Mouse (Mus musculus): ENCODE data around the gene Sorcs3. TPM values are rescaled to one million over a fixed set of nuclear protein-coding genes. Genes with fewer than 3 reads are reported as not detected.

Sorcs3 gene
- 10 to 100 TPM; 40.4 to 41.5 TPM for total RNA-seq (2021)

DNA sequence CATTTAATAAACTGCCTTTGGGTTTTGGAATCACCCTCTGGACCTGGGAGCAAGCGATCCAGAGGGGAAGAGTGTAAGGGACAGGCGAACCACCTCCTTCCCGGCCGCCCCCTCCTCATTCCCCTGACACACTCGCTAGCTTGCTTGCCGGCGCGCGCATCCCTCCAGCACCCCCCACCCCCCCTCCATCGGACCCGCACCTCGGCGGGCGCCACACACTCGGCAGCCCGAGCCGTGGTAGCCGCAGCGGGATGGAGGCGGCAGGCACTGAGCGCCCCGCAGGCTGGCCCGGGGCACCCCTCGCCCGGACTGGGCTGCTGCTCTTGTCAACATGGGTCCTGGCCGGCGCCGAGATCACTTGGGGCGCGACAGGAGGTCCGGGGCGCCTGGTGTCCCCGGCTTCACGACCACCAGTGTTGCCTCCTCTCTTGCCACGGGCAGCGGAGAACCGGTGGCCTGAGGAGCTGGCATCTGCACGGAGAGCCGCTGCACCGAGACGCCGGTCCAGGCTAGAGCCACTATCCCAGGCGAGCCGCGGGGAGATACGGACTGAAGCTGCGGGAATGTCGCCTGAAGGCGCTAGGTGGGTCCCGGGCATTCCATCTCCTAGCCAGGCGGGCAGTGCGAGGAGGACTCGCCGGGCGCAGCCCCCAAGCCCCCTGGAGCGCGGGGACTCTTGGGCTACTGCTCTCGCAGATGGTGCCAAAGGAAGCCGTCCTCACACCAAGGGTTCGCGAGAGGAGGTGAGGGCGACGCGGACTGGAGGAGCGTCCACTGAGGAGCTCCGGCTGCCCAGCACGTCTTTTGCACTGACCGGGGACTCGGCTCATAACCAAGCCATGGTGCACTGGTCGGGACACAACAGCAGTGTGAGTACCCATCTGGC lies at the start of gene Sorcs3:
Gene Sorcs3 (plus strand): TSS at position 97 of the 886 bp plus-strand sequence.
- DNase-seq (ENCODE audit: low spot score in 2 of 2) = peak; percentile 42 to 61
- intact Hi-C loops (cut with DNase I) = loop anchor here (2.0 to 10.0 kb wide), 3 partner anchors 163 to 221 kb away; no protein-coding TSS in a partner anchor

DNA sequence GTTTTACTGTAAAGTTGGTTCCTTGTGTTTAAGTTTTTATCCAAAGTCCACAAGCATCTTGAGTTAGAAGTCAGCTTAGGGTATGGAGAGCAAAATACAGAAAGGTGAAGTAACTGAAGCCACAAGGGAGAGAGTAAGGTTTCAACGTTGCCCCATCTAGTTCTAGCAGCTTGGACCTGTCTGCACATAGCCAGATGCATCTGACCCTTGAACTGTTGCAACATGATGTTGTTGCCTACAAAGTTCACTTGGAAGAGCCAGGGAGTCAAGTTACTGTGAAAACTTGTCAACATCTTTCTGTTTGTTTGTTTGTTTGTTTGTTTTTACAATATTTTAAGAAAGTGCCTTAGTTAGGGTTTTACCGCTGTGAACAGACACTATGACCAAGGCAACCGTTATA lies 40.5 kb upstream of the Sorcs3 start:
- no peak for DNase-seq (ENCODE audit: low spot score in 2 of 2)
- intact Hi-C loops (cut with DNase I) = no loop called here

DNA sequence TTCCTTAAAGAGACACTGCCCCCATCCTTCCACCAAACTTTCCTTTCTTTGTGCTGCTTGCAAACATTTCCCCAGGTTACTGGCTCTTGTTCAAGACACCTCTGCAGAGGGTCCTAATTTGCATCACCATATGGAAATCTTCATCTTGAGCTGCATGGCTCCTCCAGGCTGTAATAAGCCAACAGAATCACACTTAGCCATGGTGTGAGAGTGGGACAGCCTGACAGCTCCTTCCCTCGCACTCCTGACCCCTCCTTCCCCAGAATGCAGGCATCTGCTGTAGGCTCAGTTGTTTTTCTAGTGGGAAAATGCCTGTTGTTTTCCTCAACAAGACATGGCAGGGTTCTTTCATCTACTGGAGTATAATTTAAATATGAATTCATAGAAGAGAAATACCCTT lies 38.7 kb upstream of the Sorcs3 start:
- intact Hi-C loops (cut with DNase I) = no loop called here
- DNase-seq (ENCODE audit: low spot score in 2 of 2) = peak; percentile 15 to 39

DNA sequence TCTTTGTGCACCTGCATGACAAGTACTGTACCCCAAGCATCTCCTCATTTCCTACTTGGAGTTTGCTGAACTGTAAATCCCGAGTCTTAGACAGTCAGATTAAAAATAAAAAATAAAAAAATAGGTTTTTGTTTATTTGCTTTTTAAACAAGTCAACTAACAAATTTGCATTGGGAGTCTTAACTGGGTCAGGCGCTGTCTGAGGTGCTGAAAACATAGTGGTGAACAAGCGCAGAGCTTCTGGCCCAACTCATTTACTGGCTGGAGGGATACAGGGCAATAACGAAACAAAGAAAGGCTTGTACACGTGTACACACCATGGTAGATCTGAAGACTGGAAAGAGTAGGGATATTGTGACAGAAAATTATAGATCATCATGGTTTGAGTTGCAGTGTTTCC lies 37.5 kb upstream of the Sorcs3 start:
- no peak for DNase-seq (ENCODE audit: low spot score in 2 of 2)
- intact Hi-C loops (cut with DNase I) = no loop called here

DNA sequence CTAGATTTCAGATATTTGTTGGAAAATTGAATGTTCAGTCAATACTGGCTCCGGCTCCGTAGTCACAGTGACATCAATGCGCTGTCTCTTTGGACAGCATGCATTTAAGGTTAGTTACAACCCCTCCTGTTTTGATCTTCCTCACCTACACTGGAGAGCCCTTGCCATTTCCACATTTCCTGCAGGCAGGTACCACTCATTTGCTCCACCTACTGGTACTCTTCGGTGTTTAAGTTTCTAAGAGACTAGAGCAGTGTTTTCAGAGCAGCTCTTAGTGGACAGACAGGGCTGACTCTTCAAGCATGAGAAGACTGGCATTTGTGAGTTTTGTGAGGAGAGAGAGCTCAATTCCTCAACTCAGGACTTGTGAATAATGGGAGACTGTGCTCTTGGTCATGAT lies 31.1 kb upstream of the Sorcs3 start:
- DNase-seq (ENCODE audit: low spot score in 2 of 2) = no peak
- intact Hi-C loops (cut with DNase I) = no loop called here

DNA sequence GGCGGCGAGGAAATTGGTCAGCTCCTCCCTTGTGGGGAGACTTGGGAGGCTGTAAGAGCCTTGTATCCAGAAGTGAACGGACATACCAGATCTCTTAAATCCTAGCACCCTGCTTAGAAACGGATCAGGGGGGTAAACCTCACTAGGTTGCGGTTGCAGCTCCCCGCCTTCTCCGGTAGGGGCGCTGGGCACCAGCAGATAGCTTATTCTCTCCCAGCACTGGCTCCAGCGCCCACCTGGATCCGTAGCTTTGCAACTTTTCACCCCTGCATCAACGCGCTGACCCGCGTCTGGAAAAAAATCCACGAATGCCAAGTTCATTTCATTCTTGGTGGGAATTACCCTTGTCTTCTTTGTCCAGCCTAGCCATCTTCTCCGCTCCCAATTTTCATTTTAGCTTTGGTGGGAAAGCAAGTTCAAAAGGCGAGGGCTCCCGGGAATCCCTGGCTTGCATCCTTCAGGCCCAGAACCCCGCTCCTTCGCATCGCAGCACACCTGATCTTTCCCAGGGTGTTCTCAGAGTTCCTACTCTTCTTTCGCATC lies 1.8 kb upstream of the Sorcs3 start:
- DNase-seq (ENCODE audit: low spot score in 2 of 2) = peak; percentile 75 to 77
- intact Hi-C loops (cut with DNase I) = loop anchor here (2.0 to 10.0 kb wide), 2 partner anchors 187 to 219 kb away; no protein-coding TSS in a partner anchor

DNA sequence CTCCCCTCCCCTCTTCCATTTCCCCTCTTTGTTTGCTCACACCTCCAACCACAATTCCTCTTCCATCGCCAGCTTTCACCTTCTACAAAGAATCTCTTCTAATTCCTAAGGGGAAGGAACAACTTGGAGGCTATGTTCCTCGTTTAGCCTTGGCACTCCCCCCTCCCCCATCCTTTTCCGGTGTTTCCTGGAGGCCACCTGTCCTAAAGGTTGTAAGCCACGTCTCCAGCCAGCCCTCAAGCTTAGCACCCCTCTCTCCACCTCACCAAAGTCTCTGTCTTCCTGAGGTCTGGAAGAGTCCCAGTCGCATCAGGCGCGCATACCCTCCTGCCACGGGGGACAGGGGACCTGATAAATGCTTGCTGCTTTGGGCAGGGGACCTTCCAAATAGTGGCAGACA lies 1.3 kb upstream of the Sorcs3 start:
- intact Hi-C loops (cut with DNase I) = loop anchor here (2.0 to 10.0 kb wide), 2 partner anchors 186 to 220 kb away; no protein-coding TSS in a partner anchor
- peak; percentile 16 to 23 for DNase-seq (ENCODE audit: low spot score in 2 of 2)

DNA sequence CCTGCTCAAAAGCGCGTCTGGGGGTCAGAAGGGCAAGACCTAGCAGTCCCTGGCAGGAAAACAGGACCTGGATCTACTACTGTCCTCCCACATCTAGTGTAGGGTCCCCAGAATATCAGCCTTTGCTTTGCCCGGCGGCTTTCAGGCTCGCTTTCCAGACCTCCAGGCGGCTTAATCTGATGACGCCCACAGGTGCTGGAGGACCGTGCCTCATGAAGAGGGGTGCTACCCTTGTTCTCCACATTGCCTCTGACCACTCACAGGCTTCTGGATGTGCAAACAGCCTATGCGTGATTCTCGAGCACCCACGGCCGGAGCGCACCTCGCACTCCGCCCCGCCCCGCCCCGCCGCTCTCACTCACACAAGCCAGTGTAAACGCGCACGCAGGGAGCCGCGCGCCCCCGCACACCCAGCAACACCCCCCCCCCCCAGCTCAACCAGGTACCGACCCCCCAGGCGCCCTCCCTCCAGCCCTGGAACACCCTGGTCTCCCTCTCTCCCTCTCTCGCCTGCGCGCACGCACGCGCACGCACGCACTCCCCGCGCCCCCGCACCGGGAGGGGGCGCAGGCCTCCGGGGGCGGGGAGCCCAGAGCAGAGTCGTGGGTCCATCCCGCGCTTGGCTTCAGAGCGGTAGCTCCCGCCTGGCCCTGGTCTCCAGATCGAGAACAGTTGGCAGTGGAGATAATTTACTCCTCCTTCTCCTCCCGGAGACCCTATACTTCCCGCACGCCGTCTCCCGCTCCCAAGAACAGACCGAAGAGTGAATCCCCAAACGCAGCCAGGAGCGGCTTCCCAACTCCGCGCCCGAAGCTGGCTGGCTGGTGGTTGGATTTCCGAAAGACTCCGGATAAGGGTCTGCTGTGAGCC lies 698 bp upstream of the Sorcs3 start:
- peak; percentile 56 to 65 for DNase-seq (ENCODE audit: low spot score in 2 of 2)
- intact Hi-C loops (cut with DNase I) = loop anchor here (2.0 to 10.0 kb wide), 2 partner anchors 186 to 220 kb away; no protein-coding TSS in a partner anchor

DNA sequence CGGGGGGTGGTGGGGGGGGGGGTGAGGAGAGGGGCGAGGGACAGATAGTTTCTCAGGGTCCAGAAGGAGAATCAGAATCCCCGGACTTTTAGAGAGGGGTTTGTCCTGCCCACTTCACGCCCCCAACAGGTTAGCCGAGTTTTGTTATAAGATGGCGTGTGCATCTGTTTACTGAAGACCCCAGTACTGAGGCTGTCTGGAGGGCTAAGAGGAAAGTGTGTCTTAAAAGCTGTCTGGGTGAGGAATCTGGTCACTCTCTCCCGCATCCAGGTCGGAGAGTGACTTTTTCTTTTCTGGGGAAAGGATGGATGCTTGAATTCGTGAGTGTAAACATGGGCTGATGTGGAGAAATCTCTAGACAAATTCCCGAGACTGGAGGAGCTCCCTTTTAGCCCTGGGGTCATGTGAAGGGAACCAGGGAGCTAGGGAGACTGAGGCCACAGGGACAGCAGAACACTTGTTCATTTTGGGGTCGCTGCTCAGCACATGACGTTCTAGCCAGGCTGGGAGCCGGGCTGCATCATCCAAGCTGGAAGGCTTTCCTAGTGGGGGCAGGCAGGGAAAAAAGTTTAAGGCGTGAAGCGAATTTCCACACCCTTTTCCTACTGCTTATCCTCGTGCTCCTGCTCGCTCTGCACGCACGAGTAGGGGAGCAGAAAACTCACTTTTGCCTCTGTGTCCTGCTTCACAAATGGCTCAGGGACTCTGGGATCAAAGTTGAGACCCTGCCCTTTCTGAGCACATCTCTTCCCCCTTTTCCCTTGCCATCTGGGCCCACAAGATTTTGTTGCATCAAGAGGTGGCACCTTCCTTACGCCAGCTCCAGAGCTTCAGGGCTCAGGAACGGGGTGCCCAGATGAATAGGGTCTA lies 1.3 kb downstream of the Sorcs3 start:
- intact Hi-C loops (cut with DNase I) = loop anchor here (2.0 to 10.0 kb wide), 2 partner anchors 162 to 222 kb away; no protein-coding TSS in a partner anchor

DNA sequence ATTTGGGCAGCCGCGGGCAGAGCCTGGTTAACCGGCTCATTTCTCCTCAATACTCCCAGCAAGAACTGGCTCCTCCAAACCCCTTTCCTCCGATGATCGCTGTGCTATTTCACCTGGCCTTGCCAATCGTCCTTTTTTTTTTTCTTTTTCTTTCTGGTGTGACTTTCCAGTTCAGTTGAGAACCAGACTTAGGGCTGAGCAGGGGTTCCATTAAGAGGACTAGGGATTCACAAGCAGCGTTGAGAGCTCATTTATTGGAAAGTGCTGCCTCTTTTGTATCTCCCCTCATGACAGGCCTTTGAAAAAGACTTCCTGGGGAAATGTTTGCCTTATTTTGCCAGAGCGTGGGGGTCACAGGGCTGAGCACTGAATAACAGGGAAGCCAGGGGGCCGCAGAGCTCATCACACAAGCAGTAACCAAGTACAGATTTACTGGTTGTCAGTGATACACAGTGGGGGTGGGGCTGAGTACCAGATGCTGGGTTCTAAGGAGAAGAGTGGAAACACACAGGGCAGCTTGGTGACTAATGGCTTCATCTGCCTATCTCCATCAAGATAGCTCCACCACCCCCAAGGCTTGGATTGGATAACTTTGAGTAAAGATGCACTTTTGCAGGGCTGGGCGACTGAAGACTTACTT lies 2.0 kb downstream of the Sorcs3 start:
- intact Hi-C loops (cut with DNase I) = loop anchor here (2.0 to 10.0 kb wide), 2 partner anchors 161 to 223 kb away; no protein-coding TSS in a partner anchor
- peak in 1 of 2 experiments; percentile 25 for DNase-seq (ENCODE audit: low spot score in 2 of 2)

More for the DNA sequence above, 1.3 kb downstream of the Sorcs3 start:
- peak; percentile 23 to 57 for DNase-seq (ENCODE audit: low spot score in 2 of 2)

DNA sequence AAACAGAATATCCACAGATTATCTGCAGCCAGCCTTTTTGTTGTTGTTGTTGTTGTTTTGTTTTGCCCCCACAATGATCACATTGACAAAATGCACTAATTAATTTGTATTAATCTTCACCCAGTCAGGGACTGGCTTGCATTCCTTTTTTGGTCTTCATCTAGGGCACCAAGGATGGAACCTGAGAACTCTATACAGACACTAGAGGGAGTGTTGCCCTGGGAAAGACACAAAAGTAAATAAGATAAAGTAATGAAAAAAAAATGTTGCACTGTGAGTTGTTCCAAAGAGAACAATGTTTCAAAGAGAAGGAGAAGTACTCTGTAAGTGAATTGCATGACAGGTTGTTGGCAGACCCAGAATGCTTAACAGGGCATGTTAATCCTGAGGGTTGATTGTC lies 9.6 kb downstream of the Sorcs3 start:
- intact Hi-C loops (cut with DNase I) = no loop called here
- DNase-seq (ENCODE audit: low spot score in 2 of 2) = no peak

DNA sequence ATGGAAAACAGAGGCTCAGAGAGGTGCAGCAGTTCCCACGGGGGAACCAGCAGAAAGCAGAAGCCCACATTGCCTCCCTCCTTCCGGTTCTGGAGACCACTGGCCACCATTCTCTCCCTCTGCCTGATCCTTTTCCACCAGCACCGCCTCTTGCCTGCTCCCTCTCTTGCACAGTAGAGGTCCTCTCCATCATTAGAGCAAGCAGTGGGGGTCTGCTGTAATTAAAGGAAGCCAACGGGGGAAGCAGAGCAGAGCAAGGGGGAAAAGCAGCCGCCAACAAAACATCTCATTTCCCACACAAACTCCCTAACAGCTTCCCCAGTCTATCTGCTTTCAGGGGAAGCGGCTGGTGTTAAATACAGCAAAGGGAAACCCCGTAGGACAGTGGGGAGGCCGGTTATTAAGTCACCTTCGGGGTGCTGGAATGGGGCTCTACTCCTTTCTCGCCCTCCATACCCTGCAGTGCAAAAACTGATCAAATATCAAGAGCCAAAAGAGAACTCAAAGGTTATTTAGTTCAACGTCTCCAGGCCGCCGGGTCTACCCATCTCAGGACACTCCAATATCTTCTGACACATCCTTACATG lies 32.1 kb downstream of the Sorcs3 start:
- no peak for DNase-seq (ENCODE audit: low spot score in 2 of 2)
- intact Hi-C loops (cut with DNase I) = no loop called here

DNA sequence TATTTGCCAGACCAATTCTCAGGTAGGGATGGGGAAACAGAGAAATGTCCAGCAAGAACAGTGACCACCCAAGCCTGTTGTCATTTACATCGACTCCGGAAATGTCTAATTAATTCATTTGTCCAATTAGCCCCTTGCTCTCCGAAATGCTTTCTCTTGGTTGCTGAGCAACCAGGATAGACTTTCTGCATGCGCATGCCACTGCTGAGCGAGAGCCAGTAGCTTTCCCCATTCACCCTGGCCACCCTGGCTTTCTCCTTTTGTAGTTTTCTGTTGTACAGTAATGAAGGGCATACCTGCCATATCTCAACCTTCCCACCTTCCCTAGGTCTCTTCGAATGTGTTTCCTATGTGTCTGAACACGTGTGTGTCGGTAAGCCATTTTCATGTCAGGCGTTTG lies 32.6 kb downstream of the Sorcs3 start:
- no peak for DNase-seq (ENCODE audit: low spot score in 2 of 2)
- intact Hi-C loops (cut with DNase I) = no loop called here

DNA sequence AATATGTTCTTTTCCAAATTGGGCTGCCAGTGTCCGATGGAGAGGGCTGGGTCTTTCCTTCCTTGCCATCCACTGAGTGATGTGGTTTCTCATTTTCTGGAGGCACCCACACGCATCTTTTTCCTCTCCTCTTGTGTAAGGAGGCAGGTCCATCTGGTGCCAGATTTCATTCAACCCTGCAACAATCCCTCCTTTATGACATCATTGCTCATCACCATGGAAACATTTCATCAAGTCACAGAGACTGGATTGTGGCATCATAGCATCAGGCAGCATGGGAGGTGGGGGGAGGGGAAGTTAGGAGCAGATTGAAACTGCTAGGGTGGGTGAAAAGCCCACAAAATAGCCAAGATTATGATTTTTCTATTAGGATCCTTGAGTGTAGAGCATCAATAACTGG lies 35.1 kb downstream of the Sorcs3 start:
- no peak for DNase-seq (ENCODE audit: low spot score in 2 of 2)
- intact Hi-C loops (cut with DNase I) = no loop called here

DNA sequence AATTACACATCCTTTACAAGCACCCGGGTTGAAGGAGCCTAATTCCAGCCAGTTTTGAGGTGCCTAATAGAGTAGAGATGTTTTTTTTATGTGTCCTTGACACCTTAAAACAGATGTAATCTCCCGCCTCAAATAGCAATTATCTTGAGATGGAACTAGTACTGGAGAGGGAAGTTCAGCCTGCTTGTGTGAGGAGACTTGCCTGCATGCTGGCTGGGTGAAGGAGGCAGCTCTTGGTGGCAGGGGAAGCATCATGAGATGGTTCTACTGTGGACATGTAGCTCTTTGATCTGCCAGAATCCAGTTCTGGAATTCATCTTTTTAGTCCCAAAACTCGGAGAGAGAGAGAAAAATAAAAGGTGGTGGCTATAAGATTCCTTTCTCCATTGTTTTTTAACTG lies 38.2 kb downstream of the Sorcs3 start:
- intact Hi-C loops (cut with DNase I) = no loop called here
- DNase-seq (ENCODE audit: low spot score in 2 of 2) = no peak

DNA sequence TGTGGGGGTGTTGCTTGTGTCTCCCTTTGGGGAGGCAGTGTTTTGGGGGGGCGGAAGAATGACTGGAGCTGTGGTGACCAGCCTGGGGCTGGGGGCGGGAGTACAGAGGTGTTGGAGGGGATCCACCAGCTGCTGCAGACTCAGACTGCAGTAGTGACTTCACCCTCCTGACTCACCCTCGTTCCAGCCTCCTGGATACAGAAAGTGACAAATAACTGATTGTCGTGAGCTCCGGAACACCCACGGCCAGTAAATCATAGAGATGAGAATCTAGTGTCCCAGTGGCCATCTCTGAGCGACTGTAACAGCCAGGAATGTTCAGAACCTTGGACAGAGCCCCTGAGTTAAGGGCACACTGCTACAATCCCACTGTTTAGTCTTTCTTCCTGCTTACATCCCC lies 53.4 kb downstream of the Sorcs3 start:
- intact Hi-C loops (cut with DNase I) = no loop called here
- peak; percentile 48 to 56 for DNase-seq (ENCODE audit: low spot score in 2 of 2)

DNA sequence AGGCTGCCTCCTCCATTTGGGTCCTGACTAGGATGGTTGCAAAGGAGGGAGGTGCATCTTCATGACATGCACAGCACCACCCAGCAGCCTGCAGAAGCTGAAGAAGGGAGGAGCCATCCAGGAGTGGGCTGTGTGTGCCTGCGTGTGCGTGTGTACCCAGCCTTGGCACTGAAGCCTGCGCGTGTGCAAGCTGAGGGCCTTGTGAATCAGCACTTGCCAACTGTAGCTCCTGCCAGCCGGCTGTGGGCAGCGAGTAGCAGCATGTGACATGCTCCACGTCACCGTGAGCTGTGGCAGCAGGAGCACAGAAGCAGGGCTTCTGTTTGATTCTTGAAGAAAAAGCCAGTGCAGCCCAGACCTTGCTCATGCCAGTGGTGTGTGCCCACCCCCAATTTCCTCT lies 54.8 kb downstream of the Sorcs3 start:
- intact Hi-C loops (cut with DNase I) = loop anchor here (5.0 kb wide), 1 partner anchor 107 kb away; no protein-coding TSS in a partner anchor
- DNase-seq (ENCODE audit: low spot score in 2 of 2) = peak; percentile 86

DNA sequence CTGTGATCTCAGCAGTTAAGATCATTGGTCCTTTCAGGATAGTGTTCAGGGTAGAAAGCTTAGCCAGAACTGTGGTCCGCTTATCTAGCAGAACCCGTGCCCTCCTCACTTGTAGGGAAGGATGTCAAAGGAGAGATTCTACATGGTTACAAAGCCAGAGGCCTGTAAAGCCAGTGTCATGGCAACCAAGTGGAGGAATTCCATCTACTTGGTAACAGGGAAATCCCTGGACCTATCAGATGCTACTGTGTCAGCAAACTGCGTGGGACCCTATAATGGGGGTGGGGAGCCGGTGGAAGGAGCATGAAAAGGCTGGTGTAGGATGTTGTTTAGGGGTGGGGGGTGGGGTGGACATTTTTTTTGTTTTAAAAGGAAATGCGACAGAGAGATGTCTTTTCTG lies 57.9 kb downstream of the Sorcs3 start:
- intact Hi-C loops (cut with DNase I) = loop anchor here (5.0 kb wide), 1 partner anchor 104 kb away; no protein-coding TSS in a partner anchor

More for the DNA sequence above, 57.9 kb downstream of the Sorcs3 start:
- DNase-seq (ENCODE audit: low spot score in 2 of 2) = no peak

Measured in left cerebral cortex, postnatal 36 days (tissue).